Mouse (Mus musculus) cortical plate, adult 2 months (tissue): ENCODE measurements around the gene Cptp. TPM values are rescaled to one million over a fixed set of nuclear protein-coding genes. Genes with fewer than 3 reads are reported as not detected.

Source experiments
- H3K27ac ChIP-seq: fragments of 200-500 bp; 2 replicates; pipeline ENCODE4 v1.5.1; 2012; ENCODE audit warnings: low read length, control low read depth, inconsistent platforms; ENCODE audit not compliant: insufficient read depth
- H3K4me1 ChIP-seq: fragments of 200-500 bp; 2 replicates; pipeline ENCODE4 v1.6.1; 2011; ENCODE audit warnings: low read length; ENCODE audit not compliant: control insufficient read depth, insufficient read depth
- H3K4me3 ChIP-seq: fragments of 200-500 bp; 2 replicates; pipeline ENCODE4 v1.5.1; 2011; ENCODE audit warnings: mild to moderate bottlenecking, low read length, control low read depth; ENCODE audit not compliant: insufficient read depth
- CTCF ChIP-seq: fragments of 200-500 bp; IDR thresholded peaks from 2 replicates; pipeline ENCODE4 v1.5.1; 2011; ENCODE audit warnings: mild to moderate bottlenecking, control low read depth, low read length; ENCODE audit not compliant: insufficient read depth; ENCODE audit errors: extremely low read depth
- POLR2A ChIP-seq: fragments of 200-500 bp; IDR thresholded peaks from 2 replicates; pipeline ENCODE4 v1.6.1; 2011; ENCODE audit warnings: mild to moderate bottlenecking, low read length, control low read depth; ENCODE audit not compliant: insufficient read depth; ENCODE audit errors: extremely low read depth
- polyA plus RNA-seq: library from polyadenylated mRNA; depleted of rRNA; stranded (reverse); fragments of >200 nt; gene quantifications from 2 replicates; pipeline ENCODE4 v1.2.3, GENCODE M21; 2012; rRNA removed

Gene Cptp
- polyA plus RNA-seq, 1 experiment: 21.9 TPM

- TF ChIP-seq CTCF (no peak), POLR2A (no peak)
- peaks cover 1% of the 10 kb centered on the region; the same call in 1 of the 2 replicates for H3K4me1 ChIP-seq
- no peak overlapping the region for H3K27ac ChIP-seq
- no peak overlapping the region for H3K4me3 ChIP-seq
These were observed 45.8 kb downstream of the Cptp start for GRCm38 (mm10) chr4:155823443-155823842.

GRCm38 (mm10) chr4:155821025-155821424 lies 48.2 kb downstream of the Cptp start:
- TF ChIP-seq POLR2A: no peak
- no peak for TF ChIP-seq CTCF
- Histone ChIP-seq H3K4me1 (peaks cover 1% of the 10 kb centered on the region; the same call in 1 of the 2 replicates), H3K27ac (no peak overlapping the region), H3K4me3 (no peak overlapping the region)

- Histone ChIP-seq H3K27ac (no peak overlapping the region), H3K4me3 (no peak overlapping the region), H3K4me1 (peaks cover 4% of the 10 kb centered on the region)
- TF ChIP-seq POLR2A: no peak
- TF ChIP-seq CTCF: no peak
These were observed 51.7 kb downstream of the Cptp start for GRCm38 (mm10) chr4:155817533-155817932.

Other genes starting within 250 kb of the Cptp start
- 48.0 and 48.2 TPM in 2 replicates for gene Cdk11b, start 244.6 kb downstream of the Cptp start, polyA plus RNA-seq
- gene Gm10563, start 224.0 kb downstream of the Cptp start, polyA plus RNA-seq: not detected in 2 replicates
- 5.9 and 6.0 TPM in 2 replicates for gene Mmp23, start 216.1 kb downstream of the Cptp start, polyA plus RNA-seq
- gene Mib2, start 200.2 kb downstream of the Cptp start, polyA plus RNA-seq: 153 and 169 TPM in 2 replicates
- 42.8 and 45.8 TPM in 2 replicates for gene Fndc10, start 175.1 kb downstream of the Cptp start, polyA plus RNA-seq
- gene Ssu72, start 164.6 kb downstream of the Cptp start, polyA plus RNA-seq: 131 and 138 TPM in 2 replicates
- 68.5 and 70.6 TPM in 2 replicates for gene Tmem240, start 134.6 kb downstream of the Cptp start, polyA plus RNA-seq
- gene Atad3a, start 108.3 kb downstream of the Cptp start, polyA plus RNA-seq: 84.4 and 93.0 TPM in 2 replicates
- gene Vwa1, start 94.7 kb downstream of the Cptp start, polyA plus RNA-seq: 29.8 and 32.1 TPM in 2 replicates
- 39.2 and 50.5 TPM in 2 replicates for gene Tmem88b, start 83.6 kb downstream of the Cptp start, polyA plus RNA-seq
- not detected in 2 replicates for gene Ankrd65, start 79.0 kb downstream of the Cptp start, polyA plus RNA-seq
- gene Mrpl20, start 66.6 kb downstream of the Cptp start, polyA plus RNA-seq: 105 and 110 TPM in 2 replicates
- gene Ccnl2, start 57.0 kb downstream of the Cptp start, polyA plus RNA-seq: 112 and 121 TPM in 2 replicates
- gene Aurkaip1, start 38.2 kb downstream of the Cptp start, polyA plus RNA-seq: 128 and 131 TPM in 2 replicates
- gene Mxra8, start 29.8 kb downstream of the Cptp start, polyA plus RNA-seq: 14.9 and 15.7 TPM in 2 replicates
- gene Dvl1, start 22.0 kb downstream of the Cptp start, polyA plus RNA-seq: 133 and 145 TPM in 2 replicates
- gene Tas1r3, start 6.1 kb downstream of the Cptp start, polyA plus RNA-seq: 0.17 and 0.23 TPM in 2 replicates
- gene Ints11, start 106 bp upstream of the Cptp start, polyA plus RNA-seq: 39.4 and 42.5 TPM in 2 replicates
- 90.6 and 94.2 TPM in 2 replicates for gene Pusl1, start 22.3 kb upstream of the Cptp start, polyA plus RNA-seq
- 136 and 142 TPM in 2 replicates for gene Acap3, start 22.4 kb upstream of the Cptp start, polyA plus RNA-seq
- gene Ube2j2, start 74.4 kb upstream of the Cptp start, polyA plus RNA-seq: 72.6 and 75.2 TPM in 2 replicates
- 19.3 and 22.2 TPM in 2 replicates for gene C1qtnf12, start 92.9 kb upstream of the Cptp start, polyA plus RNA-seq
- gene B3galt6, start 123.2 kb upstream of the Cptp start, polyA plus RNA-seq: 8.9 and 11.0 TPM in 2 replicates
- gene Sdf4, start 123.4 kb upstream of the Cptp start, polyA plus RNA-seq: 122 and 126 TPM in 2 replicates
- gene Tnfrsf4, start 144.4 kb upstream of the Cptp start, polyA plus RNA-seq: 3.4 and 4.0 TPM in 2 replicates
- gene Tnfrsf18, start 156.7 kb upstream of the Cptp start, polyA plus RNA-seq: 0.17 and 0.34 TPM in 2 replicates
- 0.10 and 0.34 TPM in 2 replicates for gene Ttll10, start 190.0 kb upstream of the Cptp start, polyA plus RNA-seq
- gene 9430015G10Rik, start 240.5 kb upstream of the Cptp start, polyA plus RNA-seq: 34.8 and 38.8 TPM in 2 replicates